ENCODE assay signal across 11 mouse cellular contexts in the genomic region with DNA sequence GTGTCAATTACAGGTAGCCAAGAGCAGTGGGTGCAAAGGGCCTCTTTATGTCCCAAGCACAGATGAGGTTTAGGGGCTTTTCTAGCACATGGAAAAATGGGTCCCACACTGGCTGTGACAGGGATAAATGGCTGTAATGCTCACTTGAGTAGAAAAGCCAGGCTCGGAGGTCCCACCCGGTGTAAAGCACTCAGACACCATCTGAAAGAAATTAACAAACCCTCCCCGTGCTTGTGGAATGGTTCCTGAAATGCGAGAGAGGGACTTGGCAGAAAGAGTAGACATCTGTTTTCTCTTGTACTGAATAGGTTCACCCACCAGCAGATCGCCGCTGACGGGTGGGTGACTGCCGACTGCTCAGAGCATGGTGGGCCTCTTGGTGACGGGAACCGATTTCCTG.
DNase-seq lines count a peak whose midpoint lies in the region; ATAC-seq and TF ChIP-seq lines count a peak whose summit lies in the region.
"Had no signal": no experiment of that assay in that cellular context is flagged by ENCODE, and none has a peak within 500 bp of the region (broad histone marks: within the 10 kb centered on the region; RNA-seq: fewer than 3 reads in every experiment).

No protein-coding gene starts in this region.

- H3K36me3 ChIP-seq in forebrain, embryonic 13.5 days (ENCODE audit: poor library complexity, severe bottlenecking) = no peaks in the 10 kb centered on the region
- H3K36me3 ChIP-seq in forebrain, embryonic 12.5 days (replicated peaks) = no peaks in the 10 kb centered on the region
- H3K36me3 ChIP-seq in neural tube, embryonic 15.5 days = no peaks in the 10 kb centered on the region
- 0 out of 2 replicates have a peak, but pooled peaks cover 8% of the 10 kb centered on the region for H3K36me3 ChIP-seq in hindbrain, postnatal 0 days (ENCODE audit: insufficient read depth, low read length)
- H3K36me3 ChIP-seq: midbrain, embryonic 10.5 days had no signal

- H3K4me2 ChIP-seq in forebrain, embryonic 13.5 days = no peak overlapping the region
- no peak overlapping the region for H3K4me2 ChIP-seq in forebrain, embryonic 12.5 days
- no peak overlapping the region for H3K4me2 ChIP-seq in neural tube, embryonic 15.5 days
- H3K4me2 ChIP-seq in hindbrain, postnatal 0 days (ENCODE audit: low read depth, low read length) = no peak overlapping the region

- no peak overlapping the region for H3K9ac ChIP-seq in forebrain, embryonic 13.5 days
- H3K9ac ChIP-seq in forebrain, embryonic 12.5 days = no peak overlapping the region
- H3K9ac ChIP-seq in neural tube, embryonic 15.5 days (replicated peaks) = no peak overlapping the region
- H3K9ac ChIP-seq in hindbrain, postnatal 0 days (replicated peaks; ENCODE audit: low read length) = no peak overlapping the region

- H3K4me1 ChIP-seq in forebrain, embryonic 13.5 days = peaks cover 33% of the 10 kb centered on the region
- H3K4me1 ChIP-seq in forebrain, embryonic 12.5 days = peaks cover 17% of the 10 kb centered on the region
- H3K4me1 ChIP-seq in neural tube, embryonic 15.5 days = peaks cover 9% of the 10 kb centered on the region; the same call in 1 of the 2 replicates
- no peaks in the 10 kb centered on the region for H3K4me1 ChIP-seq in hindbrain, postnatal 0 days (ENCODE audit: insufficient read depth, low read length)

- DNase-seq in neural tube, embryonic 10.5 days (ENCODE audit: extremely low spot score, low spot score) = peak; percentile 47
- DNase-seq in hindbrain, postnatal 0 days (ENCODE audit: low spot score) = peak; percentile 55
- peak; percentile 21 for DNase-seq in skeletal muscle tissue, adult 2 months (ENCODE audit: low read depth, low spot score)
- no peak for DNase-seq in heart, adult 18-20 months
- DNase-seq: adrenal gland, adult 8-10 months; lung, adult 18-20 months had no signal

- H3K4me3 ChIP-seq in forebrain, embryonic 13.5 days = no peak overlapping the region
- H3K4me3 ChIP-seq in forebrain, embryonic 12.5 days (replicated peaks) = no peak overlapping the region
- H3K4me3 ChIP-seq in neural tube, embryonic 15.5 days (replicated peaks) = no peak overlapping the region
- H3K4me3 ChIP-seq in hindbrain, postnatal 0 days (ENCODE audit: low read length) = no peak overlapping the region
- H3K4me3 ChIP-seq: midbrain, embryonic 10.5 days had no signal

- TF ChIP-seq CTCF in hindbrain, postnatal 0 days (IDR thresholded peaks at IDR 0.05; ENCODE audit: low read depth) = no peak

- no peaks in the 10 kb centered on the region for H3K9me3 ChIP-seq in forebrain, embryonic 13.5 days (replicated peaks)
- H3K9me3 ChIP-seq in forebrain, embryonic 12.5 days = no peaks in the 10 kb centered on the region
- no peaks in the 10 kb centered on the region for H3K9me3 ChIP-seq in neural tube, embryonic 15.5 days (replicated peaks)
- no peaks in the 10 kb centered on the region for H3K9me3 ChIP-seq in hindbrain, postnatal 0 days (ENCODE audit: low read length)
- H3K9me3 ChIP-seq: midbrain, embryonic 10.5 days had no signal

- H3K27ac ChIP-seq in forebrain, embryonic 13.5 days = no peak overlapping the region
- H3K27ac ChIP-seq in forebrain, embryonic 12.5 days = no peak overlapping the region
- H3K27ac ChIP-seq in neural tube, embryonic 15.5 days (replicated peaks) = no peak overlapping the region
- no peak overlapping the region for H3K27ac ChIP-seq in hindbrain, postnatal 0 days
- H3K27ac ChIP-seq: midbrain, embryonic 10.5 days had no signal

- peaks cover 79% of the 10 kb centered on the region for H3K27me3 ChIP-seq in forebrain, embryonic 13.5 days
- peaks cover 88% of the 10 kb centered on the region for H3K27me3 ChIP-seq in forebrain, embryonic 12.5 days
- no peaks in the 10 kb centered on the region for H3K27me3 ChIP-seq in neural tube, embryonic 15.5 days (replicated peaks)
- H3K27me3 ChIP-seq in hindbrain, postnatal 0 days (ENCODE audit: insufficient read depth, low read length) = no peaks in the 10 kb centered on the region

- ATAC-seq in forebrain, embryonic 13.5 days = peak; percentile 59
- no peak for ATAC-seq in forebrain, embryonic 12.5 days (ENCODE audit: low FRiP score)
- ATAC-seq in neural tube, embryonic 15.5 days (ENCODE audit: low FRiP score) = no peak; the same call in 1 of the 2 replicates
- ATAC-seq in hindbrain, postnatal 0 days = peak; percentile 8; the same call in 1 of the 2 replicates
- ATAC-seq in inflammation-experienced regulatory T-cells, adult 6 months = no peak

- 40% methylated on average over 10 of the region's 10 CpGs for WGBS in forebrain, embryonic 13.5 days
- WGBS in forebrain, embryonic 12.5 days = 48% methylated on average over 10 of the region's 10 CpGs
- 42% methylated on average over 10 of the region's 10 CpGs for WGBS in neural tube, embryonic 15.5 days
- 32% methylated on average over 10 of the region's 10 CpGs for WGBS in hindbrain, postnatal 0 days

Comparison
In these comparisons a context has a peak if more than half of its experiments do, and no peak if none do; other contexts are left out.
1. ATAC-seq: peak in forebrain, embryonic 13.5 days (single experiment) and hindbrain, postnatal 0 days (single experiment); none in forebrain, embryonic 12.5 days (single experiment), neural tube, embryonic 15.5 days (single experiment) and inflammation-experienced regulatory T-cells, adult 6 months (single experiment).
2. DNase-seq: peak in neural tube, embryonic 10.5 days (single experiment), hindbrain, postnatal 0 days (single experiment) and skeletal muscle tissue, adult 2 months (single experiment); none in heart, adult 18-20 months (0 of 2).